Mouse (Mus musculus) T-helper 1 cell (primary cell): Measurements from ENCODE around the gene Hhex.

Source experiments
- in situ Hi-C: fragments of 300-600 bp; cut with MboI, MseI; formaldehyde crosslinking; loops from one replicate; pipeline ENCODE4 v1.15.1; 2025; ENCODE audit warnings: high pct_unique_total_duplicates

Gene Hhex

DNA sequence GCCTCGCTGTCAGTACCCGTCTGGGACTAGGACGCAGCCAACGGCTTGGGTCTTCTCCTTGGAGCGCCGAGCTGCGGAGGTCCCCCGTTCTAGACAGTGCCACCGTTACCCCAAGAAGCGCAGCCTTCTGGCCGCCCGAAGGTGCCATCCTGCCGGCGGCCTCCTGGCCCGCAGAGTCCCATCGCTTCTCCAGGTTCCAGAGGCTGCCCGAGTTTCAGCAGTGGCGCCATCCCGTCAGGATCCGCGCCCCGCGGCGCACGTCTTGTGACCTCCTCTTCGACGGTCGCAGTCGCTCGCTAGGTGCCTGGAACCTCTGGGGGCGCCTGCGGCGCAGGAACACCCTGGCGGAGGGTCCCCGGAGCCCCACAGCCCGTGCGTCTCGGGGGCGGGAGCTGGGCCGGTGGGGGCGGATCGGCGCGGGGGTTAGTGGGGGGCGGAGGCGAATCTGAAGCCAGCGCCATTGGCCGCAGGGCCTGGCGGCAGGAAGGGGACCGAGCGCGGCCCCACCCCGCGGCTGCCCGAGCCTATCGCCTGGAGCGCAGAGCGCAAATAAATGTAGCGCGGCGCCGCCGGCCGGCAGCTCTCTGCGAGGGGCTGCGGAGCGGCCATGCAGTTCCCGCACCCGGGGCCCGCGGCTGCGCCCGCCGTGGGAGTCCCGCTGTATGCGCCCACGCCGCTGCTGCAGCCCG is at the start of gene Hhex:
Hhex (plus strand) TSS at position 548 of the 689 bp plus-strand sequence.
- in situ Hi-C loops, result loop anchor here (5.0 kb wide), 1 partner anchor 73 kb away; no protein-coding TSS in a partner anchor

DNA sequence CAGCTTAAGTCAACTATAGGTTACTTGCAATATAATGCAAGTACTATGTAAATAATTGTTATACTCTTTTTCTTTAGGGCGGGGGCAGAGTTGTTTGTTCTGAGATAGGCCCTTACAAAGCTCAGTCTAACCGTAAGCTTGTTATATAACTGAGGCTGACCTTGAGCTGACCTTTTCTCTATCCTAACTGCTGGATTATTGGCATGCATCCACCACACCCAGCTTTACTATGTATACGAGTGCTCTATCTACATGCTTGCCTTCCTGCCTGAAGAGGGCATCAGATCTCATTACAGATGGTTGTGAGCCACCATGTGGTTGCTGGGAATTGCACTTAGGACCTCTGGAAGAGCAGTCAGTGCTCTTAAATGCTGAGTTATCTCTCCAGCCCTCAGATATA is 48.5 kb upstream of the Hhex start:
- in situ Hi-C loops, result loop anchor here (25.0 kb wide), 1 partner anchor 1551 kb away; the partner anchor contains the start of gene Hells

DNA sequence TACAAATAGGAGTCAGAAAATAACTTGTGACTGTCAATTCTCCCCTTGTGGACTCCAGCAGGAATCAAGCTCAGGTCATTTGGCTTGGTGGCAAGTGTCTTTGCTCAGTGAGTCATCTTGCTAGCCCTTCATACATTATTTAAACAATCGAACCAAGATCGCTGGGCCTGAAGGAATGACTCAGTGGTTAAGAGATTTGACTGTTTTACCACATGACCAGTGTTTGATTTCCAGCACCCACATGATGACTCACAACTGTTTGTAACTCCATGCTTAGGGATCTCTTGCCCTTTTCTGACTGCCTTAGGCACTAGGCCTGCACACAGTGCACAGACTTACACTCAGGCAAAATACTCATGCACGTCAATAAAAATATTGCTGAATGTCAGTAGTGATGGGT is 42.7 kb upstream of the Hhex start:
- in situ Hi-C loops, result loop anchor here (10.0 to 25.0 kb wide), 2 partner anchors 1423 to 1545 kb away; partner anchors contain the start of genes Hells and Noc3l

DNA sequence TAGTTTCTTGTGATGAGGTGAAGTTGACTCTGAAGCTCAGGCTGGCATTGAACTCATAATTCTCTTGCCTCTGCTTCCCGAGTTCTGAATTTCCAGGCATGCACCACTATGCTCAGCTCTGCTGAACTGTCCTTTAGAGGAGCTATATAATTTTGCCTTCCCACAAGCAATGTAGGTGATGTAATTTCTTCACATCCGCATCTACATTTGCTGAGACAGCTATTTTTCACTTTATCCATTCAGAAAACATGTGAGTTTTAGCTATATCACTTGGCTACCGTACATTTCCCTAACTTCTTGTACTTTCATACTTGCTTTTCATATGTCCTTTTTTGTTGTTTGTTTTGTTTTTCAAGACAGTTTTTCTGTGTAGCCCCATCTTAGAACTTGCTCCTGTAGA is 38.3 kb upstream of the Hhex start:
- in situ Hi-C loops, result loop anchor here (10.0 to 25.0 kb wide), 2 partner anchors 1419 to 1541 kb away; partner anchors contain the start of genes Hells and Noc3l

DNA sequence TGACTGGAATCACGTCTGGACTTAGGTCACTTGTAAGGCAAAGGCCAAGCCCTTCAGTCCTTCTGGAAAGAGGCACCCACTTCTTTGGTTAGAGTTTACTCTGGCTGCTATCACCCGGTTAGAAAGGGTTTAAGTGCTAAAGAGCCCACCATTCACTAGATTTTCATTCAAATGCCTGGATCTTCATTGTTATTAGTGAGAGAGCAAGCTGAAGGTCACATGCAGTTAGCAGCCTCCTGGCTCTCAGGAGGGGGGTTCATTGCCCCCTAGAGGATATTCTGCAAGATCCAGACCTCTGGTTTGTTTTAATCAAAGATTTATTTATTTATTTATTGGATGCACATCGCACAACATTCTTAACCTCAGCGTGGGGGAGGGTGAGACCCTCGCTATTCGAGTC is 33.7 kb upstream of the Hhex start:
- in situ Hi-C loops, result loop anchor here (10.0 kb wide), 1 partner anchor 546 kb away; no protein-coding TSS in a partner anchor

DNA sequence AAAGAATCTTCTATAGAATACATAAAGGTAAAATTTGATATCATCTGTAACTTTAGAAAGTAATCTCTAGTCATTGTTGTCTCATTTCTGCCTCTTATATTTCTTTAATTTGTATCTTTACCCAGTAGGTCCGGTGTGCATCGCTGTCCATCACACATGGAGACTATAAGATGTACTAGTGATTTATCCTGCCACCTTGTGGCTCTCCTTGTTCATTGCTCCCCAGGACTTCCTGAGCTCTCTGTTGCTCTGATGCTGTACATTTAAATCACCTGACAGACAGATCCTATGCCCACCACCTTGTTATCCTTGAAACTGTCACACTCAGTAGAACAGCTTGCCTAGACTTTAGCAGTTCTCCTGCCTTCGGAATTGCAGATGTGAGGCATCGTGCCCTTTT is 16.3 kb upstream of the Hhex start:
- in situ Hi-C loops, result no loop called here

DNA sequence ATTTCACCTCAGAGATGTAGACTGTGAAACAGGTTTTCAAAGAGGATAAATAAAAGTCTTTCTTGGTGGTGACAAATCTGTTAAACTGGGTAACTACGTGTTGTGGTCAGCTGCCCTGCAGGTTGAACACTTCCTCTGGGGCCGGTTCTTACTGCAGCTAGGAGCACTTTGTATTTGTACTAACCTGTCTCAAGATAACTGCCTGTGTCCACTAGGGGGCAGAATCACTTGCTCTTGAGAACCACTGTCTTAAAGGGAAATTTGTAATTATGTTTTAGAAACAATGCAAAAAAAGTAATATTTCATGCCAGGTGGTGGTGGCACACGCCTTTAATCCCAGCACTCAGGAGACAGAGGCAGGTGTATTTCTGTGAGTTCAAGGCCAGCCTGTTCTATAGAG is 15.0 kb upstream of the Hhex start:
- in situ Hi-C loops, result no loop called here

DNA sequence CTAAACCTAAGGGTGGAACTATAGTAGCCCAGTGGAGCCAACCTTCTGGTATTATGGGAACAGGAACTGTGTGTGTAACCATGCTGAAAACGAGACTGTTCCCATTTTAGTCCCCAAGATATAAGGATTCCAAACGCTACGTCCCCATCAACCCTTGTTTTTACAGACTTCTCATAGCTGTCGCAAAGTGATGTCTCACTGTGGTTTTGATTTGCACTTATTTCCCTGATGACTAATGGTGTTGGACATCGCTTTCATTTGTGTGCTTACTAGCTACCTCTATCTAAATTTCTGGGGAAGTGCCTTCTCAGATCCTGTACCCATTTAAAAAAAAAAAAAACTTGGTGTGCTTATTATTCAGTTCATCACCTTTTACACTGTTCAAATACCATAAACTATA is 6.0 kb upstream of the Hhex start:
- in situ Hi-C loops, result no loop called here

DNA sequence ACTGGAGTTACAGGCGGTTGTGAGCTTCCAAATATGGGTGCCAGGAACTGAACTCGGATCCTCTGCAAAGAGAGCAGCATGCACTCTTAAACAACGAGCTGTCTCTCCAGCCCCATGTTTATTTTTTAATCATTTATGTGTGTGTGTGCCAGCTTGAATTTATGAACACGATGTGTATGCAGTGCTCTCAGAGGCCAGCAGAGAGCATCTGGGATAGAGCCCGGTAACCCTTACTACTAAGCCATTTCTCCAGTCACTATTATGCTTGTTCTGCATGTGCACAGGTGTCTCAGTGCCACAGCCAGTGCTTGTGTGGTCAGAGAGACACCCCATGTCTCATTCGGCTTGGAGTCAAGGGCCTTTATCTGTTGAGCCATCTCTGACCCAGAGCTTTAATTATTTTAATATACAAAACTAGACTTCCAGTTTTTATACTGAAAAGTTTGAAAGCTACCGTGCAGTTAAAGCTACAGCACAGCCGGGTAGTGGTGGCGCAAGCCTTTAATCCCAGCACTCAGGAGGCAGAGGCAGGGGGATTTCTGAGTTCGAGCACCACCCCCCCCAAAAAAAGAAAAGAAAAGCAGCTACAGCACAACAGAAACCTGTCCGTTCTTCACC is 3.4 kb upstream of the Hhex start:
- in situ Hi-C loops, result loop anchor here (5.0 kb wide), 1 partner anchor 76 kb away; no protein-coding TSS in a partner anchor

DNA sequence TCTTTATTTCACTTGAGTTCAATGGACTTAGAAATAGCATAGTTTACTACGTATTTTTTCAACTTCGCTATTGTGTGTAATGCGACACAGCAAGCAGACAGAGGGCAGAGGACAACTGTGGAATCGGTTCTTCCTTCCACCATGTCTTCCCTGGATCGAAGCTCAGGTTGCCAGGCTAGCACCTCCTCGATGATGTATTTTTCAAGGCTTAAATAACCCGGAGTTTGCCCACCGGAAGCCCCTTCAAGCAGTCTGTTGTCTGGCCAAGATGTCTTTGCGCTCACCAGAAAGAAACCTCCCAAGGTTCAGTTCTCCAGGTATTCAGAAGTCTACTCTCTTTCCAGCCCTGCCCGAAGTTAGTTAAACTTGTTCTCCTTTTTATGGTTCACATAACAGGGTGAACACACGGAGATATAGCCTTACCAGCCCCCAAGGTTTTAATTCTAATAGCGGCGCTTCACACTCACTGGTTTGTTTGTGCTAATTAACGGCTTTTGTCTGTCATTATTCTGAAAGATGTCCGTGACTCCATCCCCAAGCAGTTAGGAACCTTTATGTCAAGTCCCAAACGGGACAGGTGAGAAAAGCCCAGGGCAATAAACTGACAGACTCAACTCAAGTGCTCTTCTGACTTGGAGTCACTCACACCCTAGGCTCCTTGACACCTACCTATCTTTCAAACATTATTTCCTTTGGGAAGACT is 1.6 kb upstream of the Hhex start:
- in situ Hi-C loops, result loop anchor here (5.0 kb wide), 1 partner anchor 74 kb away; no protein-coding TSS in a partner anchor

DNA sequence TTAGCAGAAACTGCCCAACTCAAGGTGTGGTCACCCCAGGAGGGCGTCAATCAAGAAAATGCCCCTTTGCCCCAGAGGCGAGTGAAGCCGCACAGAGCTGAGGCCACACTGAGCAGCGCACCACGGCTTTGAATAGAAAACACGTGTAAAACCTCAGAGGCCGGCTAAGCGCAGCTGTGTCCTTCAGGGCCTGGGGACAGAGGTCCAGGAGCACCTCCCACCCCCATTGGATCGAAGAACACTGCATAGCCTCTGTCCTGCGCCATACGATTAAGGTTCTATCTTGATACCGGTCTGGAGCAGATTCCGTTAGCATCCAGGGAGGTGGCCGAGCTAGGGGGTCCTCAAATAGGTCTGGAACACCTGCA is 731 bp upstream of the Hhex start:
- in situ Hi-C loops, result loop anchor here (5.0 kb wide), 1 partner anchor 73 kb away; no protein-coding TSS in a partner anchor

DNA sequence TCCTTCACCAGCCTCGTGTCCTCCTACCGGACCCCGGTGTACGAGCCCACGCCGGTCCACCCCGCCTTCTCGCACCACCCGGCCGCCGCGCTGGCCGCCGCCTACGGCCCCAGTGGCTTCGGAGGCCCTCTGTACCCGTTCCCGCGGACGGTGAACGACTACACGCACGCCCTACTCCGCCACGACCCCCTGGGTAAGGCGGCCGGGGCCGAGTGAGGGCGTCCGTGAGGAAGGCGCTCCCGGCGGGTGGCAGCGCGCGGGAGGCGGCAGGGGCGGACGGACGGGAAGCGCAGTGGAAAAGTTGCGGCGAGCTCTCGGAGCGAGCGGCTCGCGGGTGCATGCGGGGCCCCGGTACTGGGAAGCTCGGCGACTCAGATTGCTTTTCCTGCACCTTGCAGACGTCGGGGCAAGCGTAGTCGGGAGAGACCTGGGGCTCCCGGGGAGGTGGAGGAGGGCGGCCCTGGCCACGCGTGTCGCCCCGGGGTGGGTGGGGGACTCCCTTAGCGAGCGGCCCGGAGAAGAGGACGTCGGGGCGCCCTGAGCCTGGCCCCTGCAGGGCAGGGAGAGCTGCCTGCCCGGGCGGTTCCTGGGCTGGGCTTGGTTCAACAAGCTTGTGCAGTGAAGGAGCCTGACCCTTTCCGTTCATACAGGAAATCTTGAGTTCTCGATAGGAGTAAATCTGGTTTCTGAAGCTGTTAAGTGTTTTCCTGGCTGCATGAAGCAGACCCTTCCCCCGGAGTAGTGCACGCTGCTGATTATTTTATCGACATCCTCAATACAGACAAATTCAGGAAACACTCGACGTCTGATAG is 637 bp downstream of the Hhex start:
- in situ Hi-C loops, result no loop called here

DNA sequence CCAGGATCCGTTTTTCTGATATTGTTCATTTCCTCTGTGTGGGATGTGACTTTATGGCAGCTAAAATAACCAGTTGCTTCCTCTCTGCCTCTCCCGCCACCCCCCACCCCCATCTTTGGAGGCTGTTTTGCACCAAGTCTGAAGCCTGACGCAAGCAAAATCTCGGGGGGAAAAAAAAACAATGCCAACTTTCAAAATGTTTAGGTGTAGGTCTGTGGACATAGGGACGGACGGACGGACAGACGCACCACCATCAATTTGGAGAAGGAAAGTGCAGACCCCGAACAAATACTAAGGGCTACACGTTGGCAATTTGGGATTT is 1.2 kb downstream of the Hhex start:
- in situ Hi-C loops, result no loop called here

DNA sequence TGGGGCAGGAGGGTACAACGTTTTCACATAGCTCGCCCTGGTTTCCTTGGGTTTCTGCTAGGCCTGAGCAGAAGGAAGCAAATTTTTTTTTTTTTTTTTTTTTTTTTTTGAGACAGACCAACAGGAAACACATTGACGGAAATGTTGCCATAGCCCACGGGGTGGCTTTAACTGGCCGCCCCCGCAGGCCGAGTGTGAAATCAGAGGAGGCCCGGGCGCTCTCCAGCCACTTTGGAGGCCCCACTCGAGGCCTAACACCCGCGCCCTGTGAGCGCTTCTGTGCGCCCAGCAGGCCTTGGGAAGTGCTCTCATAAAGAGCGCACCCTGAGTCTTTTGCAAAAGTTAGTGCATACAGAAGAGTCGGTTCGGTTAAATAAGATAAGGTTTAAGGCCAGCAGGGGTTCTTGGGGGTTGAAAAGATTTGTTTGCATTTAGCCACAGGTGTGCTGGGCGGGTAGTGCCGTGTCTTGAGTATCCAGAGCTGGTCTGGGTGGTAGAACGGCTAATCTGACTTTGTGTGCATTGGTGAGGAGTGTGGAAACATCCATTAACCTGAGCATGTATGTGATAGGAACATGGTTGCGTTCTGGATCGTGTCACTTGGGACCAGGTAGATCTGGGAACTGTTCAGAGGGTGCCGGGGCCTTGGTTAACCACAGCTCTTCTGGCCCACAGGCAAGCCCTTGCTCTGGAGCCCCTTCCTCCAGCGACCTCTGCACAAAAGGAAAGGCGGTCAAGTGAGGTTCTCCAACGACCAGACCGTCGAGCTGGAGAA is 2.1 kb downstream of the Hhex start:
- in situ Hi-C loops, result no loop called here

DNA sequence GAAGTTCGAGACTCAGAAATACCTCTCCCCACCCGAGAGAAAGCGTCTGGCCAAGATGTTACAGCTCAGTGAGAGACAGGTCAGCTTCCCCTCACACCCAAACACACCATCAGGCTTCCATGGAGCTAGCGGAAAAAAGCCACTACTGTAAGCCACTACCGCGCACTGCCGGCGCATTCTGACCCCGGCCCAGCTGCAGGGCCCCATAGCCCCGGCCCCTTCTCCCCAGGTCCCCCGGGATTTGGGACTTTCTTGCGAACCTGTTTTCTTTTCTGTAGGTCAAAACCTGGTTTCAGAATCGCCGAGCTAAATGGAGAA is 2.6 kb downstream of the Hhex start:
- in situ Hi-C loops, result no loop called here

DNA sequence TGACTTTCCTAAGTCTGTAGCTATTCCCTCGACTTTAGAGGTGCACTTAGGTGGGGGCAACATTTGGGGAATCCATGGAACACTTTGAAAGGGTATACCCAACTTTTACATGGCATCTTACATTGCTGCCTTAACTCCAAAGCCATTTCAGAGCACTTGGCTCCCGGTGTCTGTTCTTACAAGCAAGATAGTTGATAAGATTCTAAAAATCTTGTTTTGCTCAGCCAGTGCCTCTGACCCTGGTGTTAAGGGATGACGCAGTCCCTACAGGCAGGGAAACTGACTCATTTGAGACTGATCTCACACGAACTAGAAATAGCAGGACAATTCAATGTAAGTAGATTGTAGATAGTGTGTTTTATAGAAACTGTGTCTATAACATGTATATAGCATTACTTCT is 5.6 kb downstream of the Hhex start:
- in situ Hi-C loops, result loop anchor here (10.0 kb wide), 1 partner anchor 375 kb away; no protein-coding TSS in a partner anchor

DNA sequence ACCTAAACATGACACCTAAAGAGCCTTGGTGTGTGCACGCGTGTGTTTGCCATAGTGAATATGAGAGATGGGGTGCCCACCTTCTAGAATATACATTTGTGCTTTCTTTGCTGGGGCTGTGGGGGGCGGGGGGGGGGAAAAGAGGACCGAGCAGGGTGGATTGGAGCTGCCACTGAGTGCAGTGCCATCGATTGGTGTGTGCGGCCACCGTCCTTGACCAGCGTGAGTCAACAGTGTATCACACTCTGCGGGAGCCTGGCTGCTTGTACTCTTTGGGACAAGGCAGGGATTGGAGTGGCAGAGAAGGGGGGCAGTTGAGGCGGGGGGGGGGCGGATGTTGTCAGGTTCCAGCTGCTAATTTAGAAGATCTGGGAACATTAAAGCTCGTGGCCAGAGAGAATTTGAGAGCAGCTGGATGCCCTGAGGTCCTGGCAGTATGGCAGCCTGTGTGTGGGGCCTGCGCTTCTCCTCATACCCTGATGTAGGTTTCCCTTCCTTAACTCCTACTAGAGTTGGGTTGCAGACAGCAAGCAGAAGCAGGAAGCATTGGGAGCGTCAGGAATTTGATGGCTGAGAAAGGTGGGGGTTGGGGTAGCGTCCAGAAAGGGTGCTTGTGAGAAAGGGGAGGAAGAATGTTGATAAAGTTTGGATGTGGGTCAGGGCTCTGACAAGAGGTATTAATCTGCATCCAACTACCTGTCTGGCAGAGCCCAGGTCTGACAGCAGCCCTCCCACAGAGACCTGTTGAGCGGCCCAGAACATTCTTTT is 6.3 kb downstream of the Hhex start:
- in situ Hi-C loops, result loop anchor here (10.0 kb wide), 1 partner anchor 374 kb away; no protein-coding TSS in a partner anchor

DNA sequence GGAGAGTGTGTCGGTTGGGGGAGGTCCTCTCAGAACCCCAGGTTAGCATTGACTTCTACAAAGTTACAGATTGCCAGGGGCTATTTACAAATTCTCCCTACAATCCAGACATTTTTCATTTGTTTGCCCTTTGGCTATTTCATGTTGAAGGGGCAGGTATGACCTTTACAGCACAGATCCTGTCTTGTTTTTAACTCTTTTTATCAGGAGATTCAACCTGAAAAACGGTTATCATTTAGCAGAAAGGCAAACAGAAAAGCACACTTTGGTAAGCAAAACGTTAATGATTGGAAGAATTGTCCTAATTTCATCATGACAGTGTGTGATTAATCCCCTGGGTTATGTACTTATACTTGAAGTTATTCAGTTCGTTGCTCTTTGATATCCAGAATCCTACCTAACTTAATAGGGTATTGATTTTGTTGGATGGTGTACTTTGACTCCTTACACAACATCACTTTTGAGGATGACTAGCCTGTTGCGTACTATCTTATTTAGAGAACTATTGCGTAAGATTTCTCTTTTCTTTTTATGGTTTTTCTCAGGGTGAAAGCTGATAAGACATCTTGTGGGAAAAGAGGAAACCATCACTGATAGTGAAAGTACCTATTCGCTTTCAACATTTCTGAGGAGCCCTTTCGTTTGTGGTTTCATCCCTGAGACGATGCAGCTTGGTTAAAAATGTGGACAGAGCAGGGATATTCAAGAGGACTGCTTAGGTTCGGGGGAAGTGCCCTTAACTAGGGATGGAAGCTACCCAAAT is 8.1 kb downstream of the Hhex start:
- in situ Hi-C loops, result loop anchor here (10.0 kb wide), 1 partner anchor 372 kb away; no protein-coding TSS in a partner anchor

DNA sequence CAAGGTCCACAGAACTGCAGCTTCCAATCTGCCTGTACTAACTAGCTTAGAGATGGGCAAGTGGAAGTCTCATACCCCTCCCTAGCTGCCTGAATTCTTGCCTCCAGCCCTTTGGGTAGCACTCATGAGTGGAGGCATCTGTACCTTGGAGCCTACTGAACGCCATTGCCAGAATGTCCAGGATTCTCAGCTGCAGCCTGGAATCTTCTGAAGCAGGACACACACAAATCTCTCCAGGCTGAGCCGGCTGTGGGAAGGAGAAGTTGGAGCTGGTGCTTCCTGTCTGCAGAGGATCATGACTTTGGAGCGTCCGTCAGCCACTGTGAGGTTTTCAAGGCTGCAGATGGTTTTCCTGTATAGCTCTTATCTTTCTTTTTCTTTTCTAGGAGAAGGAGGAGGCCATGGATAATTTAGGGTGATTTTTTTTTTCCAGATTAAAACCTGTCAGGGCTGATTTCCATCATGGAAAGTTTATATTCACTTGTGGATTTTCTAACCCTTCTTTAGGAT is 9.1 kb downstream of the Hhex start:
- in situ Hi-C loops, result loop anchor here (10.0 kb wide), 1 partner anchor 371 kb away; no protein-coding TSS in a partner anchor
